Mouse (Mus musculus) lung, embryonic 16.5 days (tissue): Measurements from ENCODE around the gene Acot12. TPM values are rescaled to one million over a fixed set of nuclear protein-coding genes. Genes with fewer than 3 reads are reported as not detected.

Source experiments
- microRNA-seq: library from miRNA; unstranded; fragments of <30 nt; microRNA quantifications from one replicate; pipeline ENCODE4, GENCODE M21; 2016
- polyA plus RNA-seq: library from polyadenylated mRNA; unstranded; fragments of >200 nt; fragmentation: Nextera tagmentation; extraction: Ambion mirVana; gene quantifications from 2 replicates; pipeline ENCODE4 v1.2.1, GENCODE M21; 2015

The Acot12 gene
- polyA plus RNA-seq, 1 experiment from 2014 or later, result not detected

Small RNAs within 50 kb of the gene (microRNA-seq; reads per million reads assigned to microRNA genes)
- not detected for gene Gm27656

Other genes starting within 250 kb of the Acot12 start
- gene Zcchc9, start 66.2 kb downstream of the Acot12 start, polyA plus RNA-seq, result 33.1 and 34.1 TPM in 2 replicates
- 1.8 and 5.7 TPM in 2 replicates for gene Ckmt2, start 135.4 kb downstream of the Acot12 start, polyA plus RNA-seq